Mouse (Mus musculus) CH12.LX (cell line): ENCODE results near the gene Fkbp6. TPM values are rescaled to one million over a fixed set of nuclear protein-coding genes. Genes with fewer than 3 reads are reported as not detected.

Source experiments
- DNase-seq: peaks from one replicate; pipeline ENCODE4 v3.0.0-alpha.2; 2013; ENCODE audit errors: extremely low read depth
- H3K27ac ChIP-seq: 2 replicates; pipeline ENCODE4 v1.5.1; 2012; ENCODE audit warnings: low read depth, mild to moderate bottlenecking, control low read depth, moderate library complexity; ENCODE audit not compliant: insufficient read depth
- H3K27me3 ChIP-seq: replicated peaks from 2 replicates; pipeline ENCODE3; 2012; ENCODE audit warnings: inconsistent platforms
- H3K36me3 ChIP-seq, 2 experiments: replicated peaks in 1 of 2; 2 replicates each; pipeline versions ENCODE3 to v1.6.1; 2012; ENCODE audit warnings: inconsistent platforms in 1 of 2, low read length in 1 of 2, mild to moderate bottlenecking in 1 of 2, mixed read lengths in 1 of 2, moderate library complexity in 1 of 2; ENCODE audit not compliant: control insufficient read depth in 1 of 2, insufficient read depth in 1 of 2
- H3K4me1 ChIP-seq, 2 experiments: 2 replicates each; pipeline ENCODE4 v1.6.1; 2012; ENCODE audit warnings: inconsistent platforms in 1 of 2, moderate library complexity in 1 of 2; ENCODE audit not compliant: insufficient read depth in 2 of 2, control insufficient read depth in 1 of 2
- H3K4me2 ChIP-seq: 2 replicates; pipeline ENCODE4 v1.6.1; 2012; ENCODE audit warnings: low read depth, mild to moderate bottlenecking, control low read depth; ENCODE audit not compliant: poor library complexity, insufficient read depth, severe bottlenecking
- H3K4me3 ChIP-seq, 3 experiments: fragments of 150-350 bp in 1 of 3; sonication (generic) in 1 of 3; replicated peaks in 1 of 3; 2 replicates each; pipeline versions ENCODE3 to v1.5.1; 2011 to 2012; ENCODE audit warnings: low read depth in 2 of 3, low read length in 2 of 3, mild to moderate bottlenecking in 2 of 3, moderate library complexity in 2 of 3, control low read depth in 1 of 3, improper control_type of control experiment in 1 of 3, inconsistent platforms in 1 of 3, mixed read lengths in 1 of 3; ENCODE audit not compliant: poor library complexity in 1 of 3
- H3K79me2 ChIP-seq: replicated peaks from 2 replicates; pipeline ENCODE4 v1.6.1; 2012; ENCODE audit warnings: mild to moderate bottlenecking, moderate library complexity; ENCODE audit not compliant: control insufficient read depth, poor library complexity, insufficient read depth, severe bottlenecking; ENCODE audit errors: extremely low read depth
- H3K9ac ChIP-seq: 2 replicates; pipeline ENCODE4 v1.6.1; 2012; ENCODE audit warnings: low read depth, mild to moderate bottlenecking, control low read depth, moderate library complexity; ENCODE audit not compliant: insufficient read depth
- H3K9me3 ChIP-seq: replicated peaks from 2 replicates; pipeline ENCODE3; 2012; ENCODE audit warnings: low read length, inconsistent platforms, mixed read lengths
- E2F4 ChIP-seq: IDR thresholded peaks from 2 replicates; pipeline ENCODE4 v1.6.1; 2011; ENCODE audit warnings: low read depth, low read length, improper control_type of control experiment; ENCODE audit not compliant: insufficient replicate concordance
- ELF1 ChIP-seq: IDR thresholded peaks from 2 replicates; pipeline ENCODE4 v1.6.1; 2014; ENCODE audit warnings: low read depth, mild to moderate bottlenecking, inconsistent platforms, low read length, improper control_type of control experiment
- EP300 ChIP-seq: IDR thresholded peaks from 2 replicates; pipeline ENCODE4 v1.6.1; 2011; ENCODE audit warnings: low read length, improper control_type of control experiment
- ETS1 ChIP-seq: conservative IDR thresholded peaks from 2 replicates; pipeline ENCODE4 v1.6.1; 2012; ENCODE audit warnings: low read depth, mild to moderate bottlenecking, inconsistent platforms, low read length, improper control_type of control experiment, moderate library complexity
- GABPA ChIP-seq: IDR thresholded peaks from 2 replicates; pipeline ENCODE4 v1.6.1; 2012; ENCODE audit warnings: low read depth, low read length, improper control_type of control experiment, inconsistent platforms; ENCODE audit not compliant: insufficient replicate concordance
- IRF4 ChIP-seq: IDR thresholded peaks from 2 replicates; pipeline ENCODE4 v1.6.1; 2014; ENCODE audit warnings: low read depth, mild to moderate bottlenecking, inconsistent platforms, low read length, improper control_type of control experiment
- MEF2A ChIP-seq: IDR thresholded peaks from 2 replicates; pipeline ENCODE4 v1.6.1; 2014; ENCODE audit warnings: low read depth, mild to moderate bottlenecking, inconsistent platforms, low read length, improper control_type of control experiment, borderline replicate concordance
- MYC ChIP-seq: IDR thresholded peaks from 2 replicates; pipeline ENCODE4 v1.6.1; 2011; ENCODE audit warnings: low read depth, mild to moderate bottlenecking, improper control_type of control experiment, low read length
- NRF1 ChIP-seq: IDR thresholded peaks from 2 replicates; pipeline ENCODE4 v1.6.1; 2014; ENCODE audit warnings: low read depth, mild to moderate bottlenecking, inconsistent platforms, low read length, improper control_type of control experiment, moderate library complexity
- PAX5 ChIP-seq: IDR thresholded peaks from 2 replicates; pipeline ENCODE4 v1.6.1; 2012; ENCODE audit warnings: low read length, inconsistent platforms, mixed read lengths
- POLR2A ChIP-seq: IDR thresholded peaks from 2 replicates; pipeline ENCODE4 v1.6.1; 2011; ENCODE audit warnings: low read depth, mild to moderate bottlenecking, improper control_type of control experiment, low read length
- RCOR1 ChIP-seq: conservative IDR thresholded peaks from 2 replicates; pipeline ENCODE4 v1.6.1; 2012; ENCODE audit warnings: low read depth, mild to moderate bottlenecking, inconsistent platforms, low read length, improper control_type of control experiment
- SMC3 ChIP-seq: IDR thresholded peaks from 2 replicates; pipeline ENCODE4 v1.6.1; 2011; ENCODE audit warnings: low read depth, low read length, improper control_type of control experiment
- USF1 ChIP-seq: IDR thresholded peaks from 2 replicates; pipeline ENCODE4 v1.6.1; 2014; ENCODE audit warnings: low read depth, mild to moderate bottlenecking, inconsistent platforms, low read length, improper control_type of control experiment
- ZMIZ1 ChIP-seq: IDR thresholded peaks from 2 replicates; pipeline ENCODE4 v1.6.1; 2012; ENCODE audit warnings: low read depth, mild to moderate bottlenecking, inconsistent platforms, low read length, improper control_type of control experiment
- dilution Hi-C: fragments of 300-500 bp; cut with MboI; formaldehyde crosslinking; loops from 2 replicates; pipeline ENCODE4 v1.14.3; 2020; ENCODE audit warnings: low sequenced_read_pairs; ENCODE audit not compliant: extremely low pct_unique_long_range_greater_than_20kb, extremely low pct_ligation_motif_present
- in situ Hi-C: fragments of 300-500 bp; cut with MboI; formaldehyde crosslinking; loops from 3 replicates; pipeline ENCODE4 v1.14.3; 2019; ENCODE audit warnings: low sequenced_read_pairs, low pct_ligation_motif_present, low pct_unique_long_range_greater_than_20kb, mixed read lengths
- polyA plus RNA-seq: library from polyadenylated mRNA; unstranded; fragments of >175 nt; gene quantifications from 2 replicates; pipeline ENCODE4 v1.2.1, GENCODE M21; 2012; ENCODE audit warnings: low read depth; ENCODE audit not compliant: insufficient read length
- total RNA-seq, 2 experiments: library from RNA; depleted of rRNA; stranded (reverse); fragments of 300-350 nt in 1 of 2; fragments of >200 nt in 1 of 2; gene quantifications; 2 replicates each; pipeline ENCODE4 v1.2.3; 2012 to 2014

The Fkbp6 gene
- total and polyA plus RNA-seq, 3 experiments: not detected

DNA sequence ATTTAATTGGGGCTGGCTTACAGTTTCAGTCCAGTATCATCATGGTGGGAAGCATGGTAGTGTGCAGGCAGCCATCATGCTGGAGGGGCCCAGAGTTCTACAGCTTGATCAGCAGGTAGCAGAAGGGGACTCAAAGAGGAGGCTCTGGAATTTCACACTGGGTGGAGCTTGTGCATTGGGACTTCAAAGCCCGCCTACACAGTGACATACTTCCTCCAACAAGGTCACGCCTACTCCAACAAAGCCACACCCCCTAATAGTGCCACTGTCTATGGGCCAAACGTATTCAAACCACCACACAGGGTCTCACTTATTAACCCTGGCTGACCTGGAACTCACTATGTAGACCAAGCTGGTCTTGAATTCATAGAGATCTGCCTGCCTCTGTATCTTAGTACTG lies 93.7 kb downstream of the Fkbp6 start:
- H3K4me3 ChIP-seq: no peak overlapping the region
- no peaks in the 10 kb centered on the region for H3K36me3 ChIP-seq
- peaks cover 13% of the 10 kb centered on the region for H3K9me3 ChIP-seq
- TF ChIP-seq POLR2A (no peak), MYC (no peak), RCOR1 (no peak), MEF2A (no peak), E2F4 (no peak)
- no peak for DNase-seq
- H3K79me2 ChIP-seq: no peaks in the 10 kb centered on the region
- H3K27me3 ChIP-seq: peaks cover 6% of the 10 kb centered on the region
- no peak overlapping the region for H3K27ac ChIP-seq
- H3K4me1 ChIP-seq: no peaks in the 10 kb centered on the region
- no peak overlapping the region for H3K4me2 ChIP-seq
- in situ Hi-C loops (no loop called here), dilution Hi-C loops (no loop called here)
- no peak overlapping the region for H3K9ac ChIP-seq

DNA sequence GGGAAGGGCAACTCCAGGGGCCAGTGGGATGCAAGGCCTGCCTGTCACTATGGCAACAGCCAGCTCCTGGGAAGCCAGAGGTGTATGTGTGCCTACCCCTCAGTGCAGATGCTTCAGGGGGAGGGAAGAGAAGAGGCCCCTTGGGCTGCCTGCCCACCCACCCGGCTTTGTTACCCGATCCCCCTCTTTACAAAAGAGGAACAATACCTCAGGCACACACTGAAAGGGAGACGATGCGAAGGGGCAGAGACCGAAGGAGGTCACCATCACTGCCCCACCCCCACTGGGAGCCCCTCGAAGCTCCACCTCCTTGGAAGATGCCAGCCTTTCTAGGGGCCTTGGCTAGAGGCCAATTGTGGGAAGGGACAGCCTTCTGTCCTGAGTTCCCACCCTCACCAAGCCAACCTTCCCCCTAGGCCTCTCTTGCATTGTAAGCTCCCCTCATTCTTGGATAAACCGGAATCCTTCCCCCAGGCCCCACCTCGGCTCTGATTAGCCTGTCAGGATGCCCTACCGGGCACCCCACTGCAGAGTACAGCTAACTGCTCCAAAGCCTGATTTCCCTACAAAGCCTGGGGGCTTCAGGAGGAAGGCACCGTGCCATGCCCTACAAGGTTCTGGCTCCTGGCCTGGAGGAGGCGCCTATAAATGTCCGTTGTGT lies 96.0 kb downstream of the Fkbp6 start:
- Histone ChIP-seq H3K4me2 (no peak overlapping the region), H3K36me3 (peaks cover 0 to 19% of the 10 kb centered on the region in 2 experiments), H3K27me3 (peaks cover 2% of the 10 kb centered on the region), H3K79me2 (no peaks in the 10 kb centered on the region), H3K9ac (no peak overlapping the region), H3K9me3 (peaks cover 35% of the 10 kb centered on the region), H3K27ac (no peak overlapping the region), H3K4me3 (no peak overlapping the region), H3K4me1 (no peaks in the 10 kb centered on the region)
- no peak for DNase-seq
- dilution Hi-C loops (no loop called here), in situ Hi-C loops (no loop called here)
- no peak for TF ChIP-seq USF1
- no peak for TF ChIP-seq PAX5
- no peak for TF ChIP-seq ETS1
- no peak for TF ChIP-seq SMC3
- TF ChIP-seq NRF1: no peak
- TF ChIP-seq ELF1: no peak
- no peak for TF ChIP-seq MEF2A
- no peak for TF ChIP-seq IRF4
- TF ChIP-seq EP300: no peak
- TF ChIP-seq GABPA: no peak
- no peak for TF ChIP-seq ZMIZ1
